Mouse (Mus musculus): ENCODE data around the gene H2afy2. TPM values are rescaled to one million over a fixed set of nuclear protein-coding genes. Genes with fewer than 3 reads are reported as not detected.

Gene H2afy2
- polyA plus RNA-seq, 1 experiment from 2014 or later = 168 TPM

- peak overlapping the region; percentile 86 for H3K4me3 ChIP-seq (replicated peaks)
- WGBS = under 1% methylated on average over 73 of the region's 74 CpGs
- H3K36me3 ChIP-seq = no peaks in the 10 kb centered on the region
- H3K9ac ChIP-seq = peak overlapping the region; percentile 92
- ATAC-seq (ENCODE audit: insufficient number of reproducible peaks, low FRiP score, low TSS enrichment, low read depth) = peak; percentile 51
- peak overlapping the region; percentile 58 for H3K4me2 ChIP-seq (replicated peaks)
- no peaks in the 10 kb centered on the region for H3K27me3 ChIP-seq
- H3K9me3 ChIP-seq (replicated peaks) = no peaks in the 10 kb centered on the region
- H3K27ac ChIP-seq (replicated peaks) = peak overlapping the region; percentile 95
- H3K4me1 ChIP-seq = peaks cover 20% of the 10 kb centered on the region
Measured at GRCm38 (mm10) chr10:61782799-61783611, 942 bp downstream of the H2afy2 start.

- H3K27me3 ChIP-seq = no peaks in the 10 kb centered on the region
- WGBS = 17% methylated on average over 9 of the region's 9 CpGs
Measured at GRCm38 (mm10) chr10:61781461-61782128, 2.4 kb downstream of the H2afy2 start.

GRCm38 (mm10) chr10:61766806-61767205, 17.1 kb downstream of the H2afy2 start:
- no peaks in the 10 kb centered on the region for H3K27me3 ChIP-seq
- no peak overlapping the region for H3K4me2 ChIP-seq (replicated peaks)
- H3K4me1 ChIP-seq = peaks cover 26% of the 10 kb centered on the region
- ATAC-seq (ENCODE audit: insufficient number of reproducible peaks, low FRiP score, low TSS enrichment, low read depth) = no peak
- H3K27ac ChIP-seq (replicated peaks) = no peak overlapping the region
- no peaks in the 10 kb centered on the region for H3K36me3 ChIP-seq
- H3K9me3 ChIP-seq (replicated peaks) = no peaks in the 10 kb centered on the region
- no peak overlapping the region for H3K4me3 ChIP-seq (replicated peaks)
- H3K9ac ChIP-seq = no peak overlapping the region
- WGBS = 29% methylated on average over 6 of the region's 6 CpGs

More at GRCm38 (mm10) chr10:61781461-61782128, 2.4 kb downstream of the H2afy2 start:
- 0 out of 2 replicates have a peak overlapping the region, but pooled peaks have one; percentile 92 for H3K9ac ChIP-seq
- peak overlapping the region; percentile 58 for H3K4me2 ChIP-seq (replicated peaks)
- no peaks in the 10 kb centered on the region for H3K9me3 ChIP-seq (replicated peaks)
- peak overlapping the region; percentile 86 for H3K4me3 ChIP-seq (replicated peaks)
- H3K36me3 ChIP-seq = no peaks in the 10 kb centered on the region
- peaks cover 20% of the 10 kb centered on the region for H3K4me1 ChIP-seq
- no peak for ATAC-seq (ENCODE audit: insufficient number of reproducible peaks, low FRiP score, low TSS enrichment, low read depth)
- H3K27ac ChIP-seq (replicated peaks) = peak overlapping the region; percentile 95

GRCm38 (mm10) chr10:61765558-61765957, 18.4 kb downstream of the H2afy2 start:
- Histone ChIP-seq H3K4me2 (replicated peaks) (no peak overlapping the region), H3K4me3 (replicated peaks) (no peak overlapping the region), H3K4me1 (peaks cover 26% of the 10 kb centered on the region), H3K9me3 (replicated peaks) (no peaks in the 10 kb centered on the region), H3K36me3 (no peaks in the 10 kb centered on the region), H3K9ac (no peak overlapping the region), H3K27me3 (no peaks in the 10 kb centered on the region), H3K27ac (replicated peaks) (no peak overlapping the region)
- WGBS = 33% methylated on average over 5 of the region's 5 CpGs
- ATAC-seq (ENCODE audit: insufficient number of reproducible peaks, low FRiP score, low TSS enrichment, low read depth) = no peak

- Histone ChIP-seq H3K4me3 (replicated peaks) (no peak overlapping the region), H3K27ac (replicated peaks) (no peak overlapping the region), H3K27me3 (no peaks in the 10 kb centered on the region), H3K9me3 (replicated peaks) (no peaks in the 10 kb centered on the region), H3K9ac (no peak overlapping the region), H3K4me1 (peaks cover 33% of the 10 kb centered on the region), H3K36me3 (no peaks in the 10 kb centered on the region), H3K4me2 (replicated peaks) (no peak overlapping the region)
- no peak for ATAC-seq (ENCODE audit: insufficient number of reproducible peaks, low FRiP score, low TSS enrichment, low read depth)
- 75% methylated on average over 8 of the region's 8 CpGs for WGBS
Measured at GRCm38 (mm10) chr10:61764689-61765088, 19.3 kb downstream of the H2afy2 start.

- WGBS = 29% methylated on average over 6 of the region's 6 CpGs
- Histone ChIP-seq H3K9ac (no peak overlapping the region), H3K4me2 (replicated peaks) (no peak overlapping the region), H3K9me3 (replicated peaks) (no peaks in the 10 kb centered on the region), H3K4me1 (peaks cover 35% of the 10 kb centered on the region), H3K27me3 (no peaks in the 10 kb centered on the region), H3K4me3 (replicated peaks) (no peak overlapping the region), H3K36me3 (peaks cover 22% of the 10 kb centered on the region), H3K27ac (replicated peaks) (peak overlapping the region; percentile 72)
- peak; percentile 82 for ATAC-seq (ENCODE audit: insufficient number of reproducible peaks, low FRiP score, low TSS enrichment, low read depth)
Measured at GRCm38 (mm10) chr10:61759869-61760268, 24.1 kb downstream of the H2afy2 start.

GRCm38 (mm10) chr10:61758904-61759303, 25.0 kb downstream of the H2afy2 start:
- H3K36me3 ChIP-seq = peaks cover 22% of the 10 kb centered on the region
- no peaks in the 10 kb centered on the region for H3K9me3 ChIP-seq (replicated peaks)
- H3K9ac ChIP-seq = no peak overlapping the region
- H3K4me3 ChIP-seq (replicated peaks) = no peak overlapping the region
- peaks cover 35% of the 10 kb centered on the region for H3K4me1 ChIP-seq
- H3K4me2 ChIP-seq (replicated peaks) = no peak overlapping the region
- no peak for ATAC-seq (ENCODE audit: insufficient number of reproducible peaks, low FRiP score, low TSS enrichment, low read depth)
- H3K27ac ChIP-seq (replicated peaks) = peak overlapping the region; percentile 80
- no peaks in the 10 kb centered on the region for H3K27me3 ChIP-seq
- WGBS = 87% methylated on average over 2 of the region's 2 CpGs

GRCm38 (mm10) chr10:61757022-61757421, 26.9 kb downstream of the H2afy2 start:
- Histone ChIP-seq H3K9ac (no peak overlapping the region), H3K27me3 (no peaks in the 10 kb centered on the region), H3K4me3 (replicated peaks) (no peak overlapping the region), H3K9me3 (replicated peaks) (no peaks in the 10 kb centered on the region), H3K4me1 (peaks cover 35% of the 10 kb centered on the region), H3K27ac (replicated peaks) (peak overlapping the region; percentile 1; the same call in 1 of the 2 replicates), H3K36me3 (peaks cover 39% of the 10 kb centered on the region), H3K4me2 (replicated peaks) (no peak overlapping the region)
- 76% methylated on average over 14 of the region's 14 CpGs for WGBS
- ATAC-seq (ENCODE audit: insufficient number of reproducible peaks, low FRiP score, low TSS enrichment, low read depth) = peak; percentile 58

- H3K36me3 ChIP-seq = peaks cover 79% of the 10 kb centered on the region
- H3K27ac ChIP-seq (replicated peaks) = no peak overlapping the region
- H3K4me3 ChIP-seq (replicated peaks) = no peak overlapping the region
- H3K4me1 ChIP-seq = peaks cover 16% of the 10 kb centered on the region
- ATAC-seq (ENCODE audit: insufficient number of reproducible peaks, low FRiP score, low TSS enrichment, low read depth) = no peak
- H3K9me3 ChIP-seq (replicated peaks) = no peaks in the 10 kb centered on the region
- H3K27me3 ChIP-seq = no peaks in the 10 kb centered on the region
- H3K9ac ChIP-seq = no peak overlapping the region
- no peak overlapping the region for H3K4me2 ChIP-seq (replicated peaks)
- 93% methylated on average over 23 of the region's 23 CpGs for WGBS
Measured at GRCm38 (mm10) chr10:61753071-61753470, 30.9 kb downstream of the H2afy2 start.

- no peaks in the 10 kb centered on the region for H3K27me3 ChIP-seq
- H3K9me3 ChIP-seq (replicated peaks) = no peaks in the 10 kb centered on the region
- no peak overlapping the region for H3K27ac ChIP-seq (replicated peaks)
- peaks cover 86% of the 10 kb centered on the region for H3K36me3 ChIP-seq
- H3K4me1 ChIP-seq = 0 out of 2 replicates have a peak, but pooled peaks cover 2% of the 10 kb centered on the region
- H3K4me3 ChIP-seq (replicated peaks) = no peak overlapping the region
- H3K4me2 ChIP-seq (replicated peaks) = no peak overlapping the region
- WGBS = 74% methylated on average over 20 of the region's 20 CpGs
- no peak for ATAC-seq (ENCODE audit: insufficient number of reproducible peaks, low FRiP score, low TSS enrichment, low read depth)
- H3K9ac ChIP-seq = no peak overlapping the region
Measured at GRCm38 (mm10) chr10:61751534-61752219, 32.3 kb downstream of the H2afy2 start.

- Histone ChIP-seq H3K4me3 (replicated peaks) (no peak overlapping the region), H3K4me1 (no peaks in the 10 kb centered on the region), H3K27ac (replicated peaks) (no peak overlapping the region), H3K36me3 (peaks cover 89% of the 10 kb centered on the region), H3K27me3 (no peaks in the 10 kb centered on the region), H3K9ac (no peak overlapping the region), H3K4me2 (replicated peaks) (no peak overlapping the region), H3K9me3 (replicated peaks) (no peaks in the 10 kb centered on the region)
- 90% methylated on average over 9 of the region's 9 CpGs for WGBS
- ATAC-seq (ENCODE audit: insufficient number of reproducible peaks, low FRiP score, low TSS enrichment, low read depth) = no peak; the same call in 1 of the 2 replicates
Measured at GRCm38 (mm10) chr10:61750014-61750413, 33.9 kb downstream of the H2afy2 start.
